Mouse (Mus musculus) right cerebral cortex, adult 18-20 months (tissue): ENCODE data around the gene Cabp1.

ENCODE experiments used
- DNase-seq: peaks from one replicate; pipeline ENCODE4 v3.0.0; 2022; ENCODE audit warnings: mixed read lengths

The Cabp1 gene

DNA sequence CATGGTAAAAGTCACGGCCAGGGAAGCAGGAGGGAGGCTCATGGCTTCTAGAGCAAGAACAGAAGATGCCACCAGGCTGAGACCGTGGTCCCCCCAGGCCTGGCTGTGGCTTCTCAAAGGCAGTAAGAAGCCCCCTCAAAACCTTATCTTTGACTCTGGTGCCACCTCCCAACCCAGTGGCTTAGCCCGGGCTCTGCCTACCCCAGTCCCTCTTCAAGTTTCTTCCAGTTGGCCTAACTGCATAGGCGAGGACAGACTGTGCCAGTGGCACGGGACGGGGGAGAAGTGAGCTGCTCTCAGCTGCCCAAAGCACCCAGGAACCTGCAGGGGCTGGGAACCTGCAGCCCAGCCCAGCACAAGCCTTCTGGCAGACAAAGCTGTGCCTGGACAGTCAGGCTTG lies 69.5 kb downstream of the Cabp1 start:
- no peak for DNase-seq

GRCm38 (mm10) chr5:115120978-115121377 lies 73.2 kb downstream of the Cabp1 start:
- no peak for DNase-seq

DNA sequence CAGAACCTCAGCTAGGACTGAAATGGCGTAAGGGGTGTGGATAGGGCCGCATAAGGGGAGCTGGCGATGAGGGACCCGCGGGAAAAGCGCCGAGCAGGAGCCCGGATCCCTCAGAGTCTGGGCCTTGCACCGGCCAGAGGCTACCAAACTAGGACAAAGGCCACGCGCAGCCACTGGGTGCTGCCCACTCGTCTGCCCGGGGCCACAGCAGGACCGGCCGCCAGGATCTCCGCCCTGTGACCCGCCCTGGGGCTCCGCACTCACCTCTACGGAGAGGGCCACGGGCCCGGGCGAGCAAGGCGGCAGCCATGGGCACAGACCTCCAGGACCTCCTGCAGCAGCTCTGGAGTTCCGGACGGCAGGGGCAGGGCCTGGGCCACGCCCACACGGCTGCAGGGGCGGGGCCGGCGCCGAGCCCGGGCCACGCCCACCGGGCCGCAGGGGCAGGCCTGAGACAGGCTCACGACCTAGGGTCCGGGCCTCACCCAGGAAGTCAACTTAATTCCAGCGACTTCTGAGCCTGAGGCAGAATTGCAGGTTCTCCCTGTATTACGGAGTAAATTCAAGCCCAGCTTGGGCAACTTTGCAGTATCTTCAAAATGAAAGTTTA lies 75.1 kb downstream of the Cabp1 start, which contains the start of gene Acads:
Gene Acads, minus strand, starts transcription at position 386 of the 610 bp plus-strand sequence.
- peak; percentile 60 for DNase-seq
